Mouse (Mus musculus) limb, embryonic 15.5 days (tissue): ENCODE measurements around the gene Ugp2. TPM values are rescaled to one million over a fixed set of nuclear protein-coding genes. Genes with fewer than 3 reads are reported as not detected.
A peak's percentile ranks its signal among the peaks of the same experiment; 100 is the strongest.

Experiments
- ATAC-seq: fragments of 200-750 bp; cut with Nextera tagmentation; 2 replicates; pipeline ENCODE4 v1.8.0; 2017; ENCODE audit warnings: low read depth, moderate TSS enrichment; ENCODE audit not compliant: insufficient number of reproducible peaks, low FRiP score, low TSS enrichment
- H3K27ac ChIP-seq: fragments of 300-500 bp; sonication (generic); 2 replicates; pipeline ENCODE4 v1.5.1; 2015; ENCODE audit warnings: moderate library complexity, mild to moderate bottlenecking, inconsistent platforms
- H3K27me3 ChIP-seq: fragments of 300-500 bp; sonication (generic); 2 replicates; pipeline ENCODE4 v1.6.1; 2015; ENCODE audit warnings: inconsistent platforms
- H3K36me3 ChIP-seq: fragments of 300-500 bp; sonication (generic); 2 replicates; pipeline ENCODE4 v1.6.1; 2015; ENCODE audit warnings: inconsistent platforms
- H3K4me1 ChIP-seq: fragments of 300-500 bp; sonication (generic); 2 replicates; pipeline ENCODE4 v1.6.1; 2015; ENCODE audit warnings: inconsistent platforms
- H3K4me2 ChIP-seq: fragments of 300-500 bp; sonication (generic); 2 replicates; pipeline ENCODE4 v1.6.1; 2015; ENCODE audit warnings: mild to moderate bottlenecking, inconsistent platforms
- H3K4me3 ChIP-seq: fragments of 300-500 bp; sonication (generic); 2 replicates; pipeline ENCODE4 v1.5.1; 2015; ENCODE audit warnings: mild to moderate bottlenecking, inconsistent platforms
- H3K9ac ChIP-seq: fragments of 300-500 bp; sonication (generic); 2 replicates; pipeline ENCODE4 v1.6.1; 2015; ENCODE audit warnings: inconsistent platforms
- H3K9me3 ChIP-seq: fragments of 300-500 bp; sonication (generic); 2 replicates; pipeline ENCODE4 v1.6.1; 2016; ENCODE audit warnings: inconsistent platforms
- WGBS: fragments of 180-500 bp; shearing (Covaris S2); methylation state at CpG from one replicate; pipeline ENCODE4 v1.1.7; 2015; 5-methylcytosine and 5-hydroxymethylcytosine counted together
- polyA plus RNA-seq: library from polyadenylated mRNA; unstranded; fragments of >200 nt; fragmentation: Nextera tagmentation; extraction: Ambion mirVana; gene quantifications from 2 replicates; pipeline ENCODE4 v1.2.1, GENCODE M21; 2015

Gene Ugp2
- polyA plus RNA-seq, 1 experiment from 2014 or later = 101 TPM

GRCm38 (mm10) chr11:21370399-21371121, 441 bp downstream of the Ugp2 start:
- peak overlapping the region; percentile 73 for H3K4me2 ChIP-seq
- peak overlapping the region; percentile 76 for H3K4me3 ChIP-seq
- no peaks in the 10 kb centered on the region for H3K9me3 ChIP-seq
- no peaks in the 10 kb centered on the region for H3K27me3 ChIP-seq
- peak overlapping the region; percentile 97 for H3K27ac ChIP-seq
- peak overlapping the region; percentile 66 for H3K9ac ChIP-seq
- H3K36me3 ChIP-seq = no peaks in the 10 kb centered on the region
- H3K4me1 ChIP-seq = peaks cover 22% of the 10 kb centered on the region
- peak; percentile 95 for ATAC-seq
- under 1% methylated on average over 54 of the region's 69 CpGs for WGBS

GRCm38 (mm10) chr11:21369248-21370016, 1.6 kb downstream of the Ugp2 start:
- WGBS = 13% methylated on average over 9 of the region's 9 CpGs
- H3K36me3 ChIP-seq = no peaks in the 10 kb centered on the region
- H3K4me2 ChIP-seq = peak overlapping the region; percentile 73
- H3K9me3 ChIP-seq = no peaks in the 10 kb centered on the region
- H3K27me3 ChIP-seq = no peaks in the 10 kb centered on the region
- H3K27ac ChIP-seq = peak overlapping the region; percentile 97
- no peak for ATAC-seq
- peak overlapping the region; percentile 76 for H3K4me3 ChIP-seq
- H3K9ac ChIP-seq = peak overlapping the region; percentile 66
- H3K4me1 ChIP-seq = peaks cover 22% of the 10 kb centered on the region

GRCm38 (mm10) chr11:21368466-21368865, 2.5 kb downstream of the Ugp2 start:
- Histone ChIP-seq H3K27me3 (no peaks in the 10 kb centered on the region), H3K4me3 (peak overlapping the region; percentile 76), H3K9ac (no peak overlapping the region), H3K9me3 (no peaks in the 10 kb centered on the region), H3K4me2 (peak overlapping the region; percentile 73), H3K36me3 (no peaks in the 10 kb centered on the region), H3K27ac (no peak overlapping the region), H3K4me1 (peaks cover 22% of the 10 kb centered on the region)
- 39% methylated on average over 7 of the region's 7 CpGs for WGBS
- ATAC-seq = no peak

GRCm38 (mm10) chr11:21363144-21363940, 7.7 kb downstream of the Ugp2 start:
- Histone ChIP-seq H3K36me3 (no peaks in the 10 kb centered on the region), H3K9ac (no peak overlapping the region), H3K9me3 (no peaks in the 10 kb centered on the region), H3K4me2 (no peak overlapping the region), H3K27me3 (no peaks in the 10 kb centered on the region), H3K4me1 (peaks cover 5% of the 10 kb centered on the region), H3K4me3 (no peak overlapping the region), H3K27ac (no peak overlapping the region)
- ATAC-seq = no peak
- 75% methylated on average over 4 of the region's 4 CpGs for WGBS

DNA sequence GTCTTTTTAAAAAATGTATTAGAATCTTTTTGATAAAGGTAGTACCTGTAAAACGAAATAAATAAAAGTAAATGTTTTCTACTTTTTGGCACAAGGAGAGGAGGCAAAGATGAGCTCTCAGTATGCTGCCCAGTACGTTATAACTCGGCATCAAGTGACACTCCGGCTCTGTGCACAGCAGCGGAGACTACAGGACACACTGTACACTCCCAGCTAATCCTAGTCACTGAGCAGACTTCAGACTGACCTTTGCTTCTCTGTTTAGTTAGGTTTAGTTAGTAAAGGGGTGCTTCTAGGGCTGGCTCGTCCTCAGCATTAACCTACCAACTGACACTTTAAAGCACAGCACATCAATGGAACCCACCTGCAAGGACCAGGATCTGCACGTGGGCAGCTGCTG, 19.7 kb downstream of the Ugp2 start:
- Histone ChIP-seq H3K4me3 (no peak overlapping the region), H3K9me3 (no peaks in the 10 kb centered on the region), H3K9ac (no peak overlapping the region), H3K27me3 (no peaks in the 10 kb centered on the region), H3K4me2 (no peak overlapping the region), H3K36me3 (peaks cover 39% of the 10 kb centered on the region), H3K4me1 (no peaks in the 10 kb centered on the region), H3K27ac (no peak overlapping the region)
- WGBS = 87% methylated on average over 7 of the region's 7 CpGs
- ATAC-seq = no peak

DNA sequence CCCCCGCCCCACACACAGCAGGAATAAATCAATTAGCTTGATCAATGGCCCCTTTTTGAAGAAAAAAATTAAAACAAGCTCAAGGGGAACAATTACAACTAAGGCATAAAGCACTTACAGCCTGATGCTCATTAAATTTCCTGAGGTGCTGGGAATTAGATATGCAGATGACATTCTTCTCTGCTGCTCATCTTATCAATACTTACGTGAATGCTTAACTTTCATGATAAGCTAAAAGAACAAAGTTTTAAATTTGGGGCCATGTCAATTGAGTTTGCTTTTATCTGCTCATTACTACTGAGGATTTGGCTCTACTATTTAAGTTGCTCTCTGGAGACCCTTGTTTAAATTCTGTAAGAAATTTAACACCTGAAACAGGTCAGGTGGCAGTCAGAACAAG, 22.1 kb downstream of the Ugp2 start:
- Histone ChIP-seq H3K27ac (no peak overlapping the region), H3K4me3 (no peak overlapping the region), H3K4me1 (no peaks in the 10 kb centered on the region), H3K4me2 (no peak overlapping the region), H3K9ac (no peak overlapping the region), H3K27me3 (no peaks in the 10 kb centered on the region), H3K9me3 (no peaks in the 10 kb centered on the region), H3K36me3 (peaks cover 49% of the 10 kb centered on the region)
- 97% methylated on average over 2 of the region's 2 CpGs for WGBS
- no peak for ATAC-seq

DNA sequence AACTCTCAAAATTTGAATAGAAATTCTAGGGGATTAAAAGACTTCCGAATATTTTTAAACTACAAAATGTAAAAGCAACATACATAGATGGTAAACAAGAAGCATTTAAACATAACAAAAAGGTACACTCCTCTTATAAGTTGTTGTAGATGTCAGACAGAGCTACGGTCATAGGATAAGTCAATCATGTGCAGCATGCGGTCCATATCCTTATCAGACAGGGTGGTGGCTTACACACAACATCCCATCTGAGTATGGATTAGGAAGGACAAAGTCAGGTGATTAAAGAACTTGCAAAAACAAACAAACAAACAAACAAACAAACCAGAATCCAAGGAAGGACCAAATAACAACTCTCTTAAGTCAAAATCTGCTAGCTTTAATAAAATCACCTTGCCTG, 25.0 kb downstream of the Ugp2 start:
- Histone ChIP-seq H3K4me2 (no peak overlapping the region), H3K27me3 (no peaks in the 10 kb centered on the region), H3K9me3 (no peaks in the 10 kb centered on the region), H3K27ac (no peak overlapping the region), H3K4me1 (no peaks in the 10 kb centered on the region), H3K4me3 (no peak overlapping the region), H3K36me3 (peaks cover 52% of the 10 kb centered on the region), H3K9ac (no peak overlapping the region)
- 96% methylated on average over 3 of the region's 3 CpGs for WGBS
- no peak for ATAC-seq

DNA sequence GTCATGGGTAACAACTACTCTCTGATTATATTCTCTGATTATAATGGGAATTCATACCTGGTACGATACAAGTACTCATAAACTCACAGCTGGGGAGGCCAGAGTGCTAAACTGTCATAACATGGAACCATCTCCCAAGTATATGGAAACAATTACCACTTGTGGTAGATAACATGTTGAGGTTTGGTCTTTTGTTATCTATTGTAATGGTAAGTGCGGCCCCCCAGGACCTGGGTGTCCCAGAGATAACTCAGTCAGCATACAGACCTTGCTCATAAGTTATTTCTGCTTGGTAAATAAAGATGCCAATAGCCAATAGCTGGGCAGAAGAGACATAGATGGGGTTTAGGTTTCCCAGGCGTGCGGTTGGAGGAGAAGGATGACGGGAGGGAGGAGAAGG, 27.5 kb downstream of the Ugp2 start:
- H3K27ac ChIP-seq = no peak overlapping the region
- H3K36me3 ChIP-seq = peaks cover 40% of the 10 kb centered on the region
- no peaks in the 10 kb centered on the region for H3K27me3 ChIP-seq
- no peaks in the 10 kb centered on the region for H3K9me3 ChIP-seq
- no peak for ATAC-seq
- H3K9ac ChIP-seq = no peak overlapping the region
- H3K4me3 ChIP-seq = no peak overlapping the region
- H3K4me1 ChIP-seq = no peaks in the 10 kb centered on the region
- no peak overlapping the region for H3K4me2 ChIP-seq
- 94% methylated on average over 5 of the region's 5 CpGs for WGBS

DNA sequence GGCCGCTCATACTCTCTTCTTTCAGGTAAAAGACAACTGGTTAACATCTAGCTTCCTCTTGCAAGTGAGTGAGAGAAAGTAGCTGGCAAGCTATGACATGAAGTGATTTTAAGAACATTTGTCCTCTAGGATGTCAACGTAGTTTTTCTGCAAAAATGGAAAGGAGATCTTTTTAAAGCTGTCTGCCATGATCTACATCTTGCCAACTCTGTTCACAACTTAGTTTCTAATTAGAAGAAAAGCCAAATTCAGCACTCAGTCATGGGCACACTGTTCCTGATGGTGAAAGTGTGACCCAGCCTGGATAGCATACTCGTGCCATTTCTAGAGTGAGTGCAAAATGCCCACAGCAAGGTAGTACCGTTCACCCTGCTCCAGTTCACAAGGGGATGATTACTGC, 31.9 kb downstream of the Ugp2 start:
- Histone ChIP-seq H3K4me2 (no peak overlapping the region), H3K9ac (no peak overlapping the region), H3K36me3 (peaks cover 16% of the 10 kb centered on the region), H3K27ac (no peak overlapping the region), H3K4me1 (no peaks in the 10 kb centered on the region), H3K4me3 (no peak overlapping the region), H3K9me3 (no peaks in the 10 kb centered on the region), H3K27me3 (no peaks in the 10 kb centered on the region)
- WGBS = 76% methylated on average over 4 of the region's 4 CpGs
- no peak for ATAC-seq

- Histone ChIP-seq H3K9me3 (no peaks in the 10 kb centered on the region), H3K27me3 (no peaks in the 10 kb centered on the region), H3K36me3 (peaks cover 12% of the 10 kb centered on the region), H3K4me3 (no peak overlapping the region), H3K4me1 (no peaks in the 10 kb centered on the region), H3K4me2 (no peak overlapping the region), H3K27ac (no peak overlapping the region), H3K9ac (no peak overlapping the region)
- 76% methylated on average over 1 of the region's 1 CpGs for WGBS
- ATAC-seq = no peak
Measured at GRCm38 (mm10) chr11:21337855-21338254, 33.1 kb downstream of the Ugp2 start.

- H3K27me3 ChIP-seq = no peaks in the 10 kb centered on the region
- H3K27ac ChIP-seq = no peak overlapping the region
- no peaks in the 10 kb centered on the region for H3K4me1 ChIP-seq
- no peak overlapping the region for H3K4me3 ChIP-seq
- no peaks in the 10 kb centered on the region for H3K9me3 ChIP-seq
- peaks cover 39% of the 10 kb centered on the region for H3K36me3 ChIP-seq
- 93% methylated on average over 5 of the region's 5 CpGs for WGBS
- no peak overlapping the region for H3K9ac ChIP-seq
- H3K4me2 ChIP-seq = no peak overlapping the region
- ATAC-seq = no peak
Measured at GRCm38 (mm10) chr11:21332639-21333295, 38.2 kb downstream of the Ugp2 start.
